Mouse (Mus musculus) midbrain, embryonic 16.5 days (tissue): ENCODE data around the gene Mpst. TPM values are rescaled to one million over a fixed set of nuclear protein-coding genes. Genes with fewer than 3 reads are reported as not detected.
A peak's percentile ranks its signal among the peaks of the same experiment; 100 is the strongest.

Experiments
- ATAC-seq: fragments of 200-750 bp; cut with Nextera tagmentation; 2 replicates; pipeline ENCODE4 v1.8.0; 2017; ENCODE audit warnings: moderate TSS enrichment
- H3K27ac ChIP-seq: fragments of 300-500 bp; sonication (generic); 2 replicates; pipeline ENCODE4 v1.5.1; 2014; ENCODE audit warnings: mild to moderate bottlenecking, low read length, mixed read lengths
- H3K27me3 ChIP-seq: fragments of 300-500 bp; sonication (generic); 2 replicates; pipeline ENCODE4 v1.6.1; 2014; ENCODE audit warnings: low read depth, low read length, mixed read lengths; ENCODE audit not compliant: control insufficient read depth, insufficient read depth
- H3K36me3 ChIP-seq: fragments of 300-500 bp; sonication (generic); 2 replicates; pipeline ENCODE4 v1.6.1; 2014; ENCODE audit warnings: mild to moderate bottlenecking, low read length, moderate library complexity, mixed read lengths; ENCODE audit not compliant: control insufficient read depth, insufficient read depth
- H3K4me1 ChIP-seq: fragments of 300-500 bp; sonication (generic); 2 replicates; pipeline ENCODE4 v1.6.1; 2014; ENCODE audit warnings: mild to moderate bottlenecking, low read length, mixed read lengths; ENCODE audit not compliant: control insufficient read depth, insufficient read depth
- H3K4me2 ChIP-seq: fragments of 300-500 bp; sonication (generic); 2 replicates; pipeline ENCODE4 v1.6.1; 2014; ENCODE audit warnings: mild to moderate bottlenecking, low read length, mixed read lengths
- H3K4me3 ChIP-seq: fragments of 300-500 bp; sonication (generic); 2 replicates; pipeline ENCODE4 v1.5.1; 2014; ENCODE audit warnings: low read depth, mild to moderate bottlenecking, low read length, moderate library complexity, mixed read lengths
- H3K9ac ChIP-seq: fragments of 300-500 bp; sonication (generic); 2 replicates; pipeline ENCODE4 v1.6.1; 2014; ENCODE audit warnings: low read depth, low read length, mixed read lengths
- H3K9me3 ChIP-seq: fragments of 300-500 bp; sonication (generic); replicated peaks from 2 replicates; pipeline ENCODE4 v1.6.1; 2014; ENCODE audit warnings: mild to moderate bottlenecking, low read length, mixed read lengths; ENCODE audit not compliant: control insufficient read depth, poor library complexity, severe bottlenecking
- WGBS: fragments of 180-500 bp; shearing (Covaris S2); extraction: QIAGEN DNeasy Blood & Tissue Kit; methylation state at CpG from one replicate; pipeline ENCODE4 v1.1.7; 2014; 5-methylcytosine and 5-hydroxymethylcytosine counted together
- polyA plus RNA-seq: library from polyadenylated mRNA; unstranded; fragments of >200 nt; fragmentation: Nextera tagmentation; extraction: Ambion mirVana; gene quantifications from 2 replicates; pipeline ENCODE4 v1.2.1, GENCODE M21; 2015

The Mpst gene
- polyA plus RNA-seq, 1 experiment from 2014 or later, result 4.3 TPM

DNA sequence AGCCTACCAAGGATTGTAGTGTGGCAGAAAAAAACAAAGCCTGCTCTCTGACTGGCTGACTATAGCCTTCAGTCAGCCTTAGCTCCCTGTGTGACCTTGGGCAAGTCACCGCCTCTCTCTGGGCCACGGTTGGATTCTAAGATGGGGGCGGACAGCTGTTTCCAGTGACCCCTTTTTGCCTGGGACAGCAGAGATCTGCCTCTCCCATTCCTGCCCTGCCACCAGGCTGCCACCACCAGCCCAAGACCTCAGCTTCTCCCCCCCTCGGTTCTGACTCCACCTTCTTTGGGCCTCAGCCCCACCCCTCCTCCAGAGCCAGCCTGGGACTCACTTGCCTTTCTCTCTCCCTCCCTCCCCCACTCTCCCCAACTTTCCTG lies 31.8 kb downstream of the Mpst start:
- Histone ChIP-seq H3K9ac (no peak overlapping the region), H3K4me1 (peaks cover 15% of the 10 kb centered on the region), H3K36me3 (peaks cover 12% of the 10 kb centered on the region), H3K27ac (no peak overlapping the region), H3K4me3 (no peak overlapping the region), H3K9me3 (no peaks in the 10 kb centered on the region), H3K4me2 (no peak overlapping the region), H3K27me3 (no peaks in the 10 kb centered on the region)
- no peak for ATAC-seq
- WGBS, result 41% methylated on average over 4 of the region's 4 CpGs

DNA sequence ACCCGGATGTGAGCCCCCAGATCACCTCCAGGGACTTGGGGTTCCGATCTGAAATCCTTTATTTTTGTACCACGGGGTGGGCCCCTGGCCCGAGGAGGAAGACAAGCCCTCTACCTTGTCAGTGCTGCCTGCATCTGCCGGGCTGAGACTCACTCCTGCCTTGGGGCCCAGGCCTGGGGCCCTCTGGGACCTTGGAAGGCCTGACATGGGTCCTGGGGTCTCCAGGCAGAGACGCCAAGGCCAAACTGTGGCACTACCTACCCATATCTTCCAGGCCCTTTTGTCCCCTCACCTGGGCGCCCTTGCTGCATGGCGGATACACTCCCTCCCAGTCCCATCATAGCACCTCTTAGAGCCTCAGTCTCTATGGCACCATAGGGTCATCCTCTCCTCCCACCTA lies 32.3 kb downstream of the Mpst start:
- peaks cover 12% of the 10 kb centered on the region; the same call in 1 of the 2 replicates for H3K36me3 ChIP-seq
- H3K9me3 ChIP-seq, result no peaks in the 10 kb centered on the region
- H3K27ac ChIP-seq, result no peak overlapping the region
- no peak overlapping the region for H3K4me2 ChIP-seq
- WGBS, result 52% methylated on average over 8 of the region's 8 CpGs
- no peak for ATAC-seq
- H3K4me1 ChIP-seq, result peaks cover 15% of the 10 kb centered on the region
- no peaks in the 10 kb centered on the region for H3K27me3 ChIP-seq
- no peak overlapping the region for H3K4me3 ChIP-seq
- no peak overlapping the region for H3K9ac ChIP-seq

- Histone ChIP-seq H3K4me1 (peaks cover 17% of the 10 kb centered on the region), H3K9me3 (no peaks in the 10 kb centered on the region), H3K4me2 (no peak overlapping the region), H3K9ac (no peak overlapping the region), H3K27me3 (no peaks in the 10 kb centered on the region), H3K36me3 (0 out of 2 replicates have a peak, but pooled peaks cover 10% of the 10 kb centered on the region), H3K27ac (no peak overlapping the region), H3K4me3 (no peak overlapping the region)
- no peak for ATAC-seq
- WGBS, result 66% methylated on average over 9 of the region's 9 CpGs
These were observed 32.8 kb downstream of the Mpst start for GRCm38 (mm10) chr15:78438973-78439372.

DNA sequence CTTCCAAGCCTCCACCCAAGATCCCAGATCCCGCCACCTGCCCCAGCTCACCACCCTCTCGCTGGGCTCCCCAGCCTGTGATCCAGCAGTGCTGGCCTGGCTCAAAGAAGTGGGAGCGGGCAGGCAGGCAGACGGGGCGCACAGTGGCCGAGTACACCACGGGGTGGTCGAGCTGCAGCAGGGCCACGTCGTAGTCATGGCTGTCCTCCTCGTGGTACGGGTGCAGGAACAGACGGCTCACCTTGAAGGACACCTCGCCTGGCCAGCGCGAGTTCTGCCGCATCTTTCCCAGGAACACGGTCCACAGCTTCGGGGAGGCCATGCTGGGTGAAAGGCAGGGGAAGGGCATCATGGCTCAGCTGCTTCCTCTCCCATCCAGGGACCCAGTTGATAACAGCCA lies 36.0 kb downstream of the Mpst start:
- Histone ChIP-seq H3K4me2 (no peak overlapping the region), H3K4me3 (no peak overlapping the region), H3K36me3 (no peaks in the 10 kb centered on the region), H3K27me3 (no peaks in the 10 kb centered on the region), H3K9me3 (no peaks in the 10 kb centered on the region), H3K4me1 (peaks cover 5% of the 10 kb centered on the region), H3K9ac (no peak overlapping the region), H3K27ac (no peak overlapping the region)
- no peak for ATAC-seq
- WGBS, result 89% methylated on average over 19 of the region's 19 CpGs

- Histone ChIP-seq H3K4me1 (peaks cover 8% of the 10 kb centered on the region; the same call in 1 of the 2 replicates), H3K36me3 (no peaks in the 10 kb centered on the region), H3K4me3 (no peak overlapping the region), H3K4me2 (no peak overlapping the region), H3K9ac (peak overlapping the region; percentile 26; the same call in 1 of the 2 replicates), H3K27me3 (no peaks in the 10 kb centered on the region), H3K27ac (no peak overlapping the region), H3K9me3 (no peaks in the 10 kb centered on the region)
- WGBS, result 37% methylated on average over 6 of the region's 6 CpGs
- no peak for ATAC-seq
These were observed 37.6 kb downstream of the Mpst start for GRCm38 (mm10) chr15:78443857-78444256.

GRCm38 (mm10) chr15:78447121-78447520 lies 40.9 kb downstream of the Mpst start:
- WGBS, result 32% methylated on average over 7 of the region's 7 CpGs
- peaks cover 6% of the 10 kb centered on the region; the same call in 1 of the 2 replicates for H3K4me1 ChIP-seq

DNA sequence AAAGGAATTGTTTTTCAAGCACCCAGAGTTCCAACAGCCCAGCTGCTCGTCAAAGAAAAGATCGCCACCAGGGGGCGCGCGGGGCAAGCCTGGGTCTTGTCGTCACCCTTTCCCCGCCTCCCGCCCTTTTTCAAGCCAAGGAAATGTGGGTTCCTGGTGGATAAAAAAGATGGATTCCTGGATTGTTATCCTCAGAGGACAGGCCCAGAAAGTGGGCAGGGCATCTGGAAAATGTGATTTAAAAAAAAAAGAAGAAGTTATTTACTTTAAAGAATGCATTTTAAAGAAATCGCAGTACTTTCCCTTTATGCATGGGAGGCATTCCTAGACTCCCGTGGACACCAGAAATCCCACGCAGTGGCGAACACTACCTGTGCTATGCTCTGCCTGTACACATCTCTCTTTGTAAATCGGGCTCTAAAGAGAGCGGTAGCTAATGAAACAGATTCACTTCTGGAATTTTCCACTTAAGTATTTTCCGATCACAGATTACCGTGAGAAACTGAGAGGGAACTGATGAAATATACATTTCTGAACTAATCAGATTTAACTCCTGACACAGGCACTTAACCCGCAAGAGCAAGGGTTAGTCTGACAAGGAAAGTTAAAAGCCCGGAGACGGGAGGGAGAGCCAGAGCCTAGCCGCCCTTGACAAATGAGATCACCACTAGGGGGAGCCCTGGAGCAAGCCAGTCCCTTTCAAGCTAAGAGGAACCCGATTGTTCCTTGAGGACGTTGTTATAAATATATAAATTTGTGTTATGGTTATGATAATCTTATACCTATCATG lies 41.7 kb downstream of the Mpst start:
- Histone ChIP-seq H3K4me3 (peak overlapping the region; percentile 24), H3K36me3 (no peaks in the 10 kb centered on the region), H3K9me3 (no peaks in the 10 kb centered on the region), H3K27ac (peak overlapping the region; percentile 72), H3K27me3 (no peaks in the 10 kb centered on the region), H3K9ac (peak overlapping the region; percentile 50), H3K4me2 (peak overlapping the region; percentile 58), H3K4me1 (peaks cover 6% of the 10 kb centered on the region; the same call in 1 of the 2 replicates)
- ATAC-seq, result peak; percentile 12; the same call in 1 of the 2 replicates
- WGBS, result under 1% methylated on average over 22 of the region's 22 CpGs

More at GRCm38 (mm10) chr15:78447121-78447520, 40.9 kb downstream of the Mpst start:
- no peak overlapping the region for H3K27ac ChIP-seq
- no peak overlapping the region for H3K9ac ChIP-seq
- H3K4me3 ChIP-seq, result no peak overlapping the region
- H3K9me3 ChIP-seq, result no peaks in the 10 kb centered on the region
- H3K36me3 ChIP-seq, result no peaks in the 10 kb centered on the region
- no peak overlapping the region for H3K4me2 ChIP-seq
- H3K27me3 ChIP-seq, result no peaks in the 10 kb centered on the region
- ATAC-seq, result no peak

GRCm38 (mm10) chr15:78449131-78449530 lies 42.9 kb downstream of the Mpst start:
- H3K27ac ChIP-seq, result no peak overlapping the region
- no peaks in the 10 kb centered on the region for H3K27me3 ChIP-seq
- WGBS, result 66% methylated on average over 6 of the region's 6 CpGs
- no peak for ATAC-seq
- H3K4me3 ChIP-seq, result no peak overlapping the region
- 0 out of 2 replicates have a peak, but pooled peaks cover 4% of the 10 kb centered on the region for H3K4me1 ChIP-seq
- no peaks in the 10 kb centered on the region for H3K36me3 ChIP-seq
- H3K9me3 ChIP-seq, result no peaks in the 10 kb centered on the region
- H3K4me2 ChIP-seq, result no peak overlapping the region
- H3K9ac ChIP-seq, result no peak overlapping the region

- WGBS, result 43% methylated on average over 7 of the region's 7 CpGs
- Histone ChIP-seq H3K4me2 (no peak overlapping the region), H3K4me3 (no peak overlapping the region), H3K27ac (no peak overlapping the region), H3K27me3 (no peaks in the 10 kb centered on the region), H3K9me3 (no peaks in the 10 kb centered on the region), H3K36me3 (no peaks in the 10 kb centered on the region), H3K4me1 (0 out of 2 replicates have a peak, but pooled peaks cover 4% of the 10 kb centered on the region), H3K9ac (no peak overlapping the region)
- no peak for ATAC-seq
These were observed 43.6 kb downstream of the Mpst start for GRCm38 (mm10) chr15:78449694-78450418.
